ENCODE assay signal across 16 mouse cellular contexts in genomic region chr15:96277061-96277460, GRCm38 (mm10). TPM values are rescaled to one million over a fixed set of nuclear protein-coding genes. Genes with fewer than 3 reads are reported as not detected.
DNase-seq lines count a peak whose midpoint lies in the region; ATAC-seq and TF ChIP-seq lines count a peak whose summit lies in the region.
"Had no signal": no experiment of that assay in that cellular context is flagged by ENCODE, and none has a peak within 500 bp of the region (broad histone marks: within the 10 kb centered on the region; RNA-seq: fewer than 3 reads in every experiment).

No protein-coding gene starts in this region.

- H3K4me2 ChIP-seq in liver, embryonic 13.5 days = no peak overlapping the region
- no peak overlapping the region for H3K4me2 ChIP-seq in liver, embryonic 16.5 days (ENCODE audit: low read depth, low read length)
- H3K4me2 ChIP-seq in stomach, postnatal 0 days (replicated peaks; ENCODE audit: low read depth) = no peak overlapping the region
- H3K4me2 ChIP-seq: forebrain, embryonic 12.5 days; lung, embryonic 14.5 days; neural tube, embryonic 13.5 days had no signal

- peak overlapping the region; percentile 90 for H3K27ac ChIP-seq in liver, embryonic 13.5 days
- 0 out of 2 replicates have a peak overlapping the region, but pooled peaks have one; percentile 42 for H3K27ac ChIP-seq in bone marrow, adult 2 months (ENCODE audit: control insufficient read depth, insufficient read depth, low read depth, low read length, poor library complexity)
- peak overlapping the region; percentile 23 for H3K27ac ChIP-seq in liver, embryonic 16.5 days (ENCODE audit: low read length)
- H3K27ac ChIP-seq in stomach, postnatal 0 days (replicated peaks) = 0 out of 2 replicates have a peak overlapping the region, but pooled peaks have one; percentile 30
- H3K27ac ChIP-seq in midbrain, embryonic 10.5 days (replicated peaks) = no peak overlapping the region
- H3K27ac ChIP-seq: forebrain, embryonic 12.5 days; neural tube, embryonic 13.5 days had no signal

- no peaks in the 10 kb centered on the region for H3K27me3 ChIP-seq in liver, embryonic 13.5 days
- no peaks in the 10 kb centered on the region for H3K27me3 ChIP-seq in liver, embryonic 16.5 days (ENCODE audit: control insufficient read depth, insufficient read depth, low read depth, low read length)
- no peaks in the 10 kb centered on the region for H3K27me3 ChIP-seq in stomach, postnatal 0 days (ENCODE audit: control insufficient read depth, insufficient read depth, low read length)
- H3K27me3 ChIP-seq in midbrain, embryonic 10.5 days (ENCODE audit: low read depth, poor library complexity, severe bottlenecking) = no peaks in the 10 kb centered on the region
- H3K27me3 ChIP-seq: forebrain, embryonic 12.5 days; neural tube, embryonic 13.5 days had no signal

- peaks cover 57% of the 10 kb centered on the region for H3K36me3 ChIP-seq in liver, embryonic 13.5 days
- peaks cover 9% of the 10 kb centered on the region for H3K36me3 ChIP-seq in liver, embryonic 16.5 days (ENCODE audit: control insufficient read depth, insufficient read depth)
- H3K36me3 ChIP-seq in stomach, postnatal 0 days (ENCODE audit: control insufficient read depth, insufficient read depth, low read length) = peaks cover 2% of the 10 kb centered on the region; the same call in 1 of the 2 replicates
- H3K36me3 ChIP-seq in midbrain, embryonic 10.5 days = peaks cover 95% of the 10 kb centered on the region

- no peak for TF ChIP-seq CTCF in bone marrow, adult 2 months (IDR thresholded peaks at IDR 0.05; ENCODE audit: control insufficient read depth, insufficient read depth, low read length)
- no peak for TF ChIP-seq CTCF in stomach, postnatal 0 days (IDR thresholded peaks at IDR 0.05; ENCODE audit: low read depth)

- H3K9me3 ChIP-seq in liver, embryonic 13.5 days (replicated peaks) = no peaks in the 10 kb centered on the region
- no peaks in the 10 kb centered on the region for H3K9me3 ChIP-seq in liver, embryonic 16.5 days (replicated peaks; ENCODE audit: control insufficient read depth, low read length)
- no peaks in the 10 kb centered on the region for H3K9me3 ChIP-seq in stomach, postnatal 0 days (ENCODE audit: control insufficient read depth, low read length)
- H3K9me3 ChIP-seq in midbrain, embryonic 10.5 days (replicated peaks) = no peaks in the 10 kb centered on the region; the same call in 1 of the 2 replicates
- H3K9me3 ChIP-seq: neural tube, embryonic 13.5 days had no signal

- no peak for TF ChIP-seq EP300 in stomach, postnatal 0 days (optimal IDR thresholded peaks at IDR 0.05)

- ATAC-seq in liver, embryonic 13.5 days (ENCODE audit: low read depth) = no peak
- no peak for ATAC-seq in liver, embryonic 16.5 days (ENCODE audit: low read depth)
- no peak for ATAC-seq in stomach, postnatal 0 days (ENCODE audit: low FRiP score, low TSS enrichment)

- TF ChIP-seq POLR2A in bone marrow, adult 2 months (IDR thresholded peaks at IDR 0.05; ENCODE audit: borderline replicate concordance, control insufficient read depth, low read depth, low read length) = no peak

- H3K9ac ChIP-seq in liver, embryonic 13.5 days = peak overlapping the region; percentile 5
- no peak overlapping the region for H3K9ac ChIP-seq in liver, embryonic 16.5 days (ENCODE audit: low read depth, low read length)
- no peak overlapping the region for H3K9ac ChIP-seq in stomach, postnatal 0 days (ENCODE audit: low read length)
- H3K9ac ChIP-seq: forebrain, embryonic 12.5 days; lung, embryonic 14.5 days; neural tube, embryonic 13.5 days had no signal

- 38% methylated on average over 4 of the region's 4 CpGs for WGBS in liver, embryonic 13.5 days (ENCODE audit: insufficient replicate concordance)
- 19% methylated on average over 4 of the region's 4 CpGs for WGBS in bone marrow, adult 2 months
- 32% methylated on average over 4 of the region's 4 CpGs for WGBS in liver, embryonic 16.5 days (ENCODE audit: insufficient replicate concordance)
- WGBS in stomach, postnatal 0 days = 73% methylated on average over 4 of the region's 4 CpGs
- WGBS in midbrain, embryonic 10.5 days = 89% methylated on average over 4 of the region's 4 CpGs

- DNase-seq in liver, embryonic 13.5 days = no peak
- no peak for DNase-seq in liver
- DNase-seq in stomach, postnatal 0 days (ENCODE audit: low spot score) = no peak
- no peak for DNase-seq in midbrain, embryonic 10.5 days (ENCODE audit: low spot score)
- no peak for DNase-seq in layer of hippocampus, postnatal 10 days (ENCODE audit: low spot score in 2 of 2)
- DNase-seq in layer of hippocampus, adult 8-10 months (ENCODE audit: low spot score in 2 of 2) = no peak
- DNase-seq: B cell, adult 2 months; cerebellum, postnatal 10 days; heart, postnatal 4 days; lung, embryonic 14.5 days; right cerebral cortex, postnatal 4 days; thymus, postnatal 4 days had no signal

- peaks cover 70% of the 10 kb centered on the region for H3K4me1 ChIP-seq in liver, embryonic 13.5 days (replicated peaks)
- peaks cover 7% of the 10 kb centered on the region; the same call in 1 of the 2 replicates for H3K4me1 ChIP-seq in bone marrow, adult 2 months (ENCODE audit: control insufficient read depth, insufficient read depth, low read length)
- H3K4me1 ChIP-seq in liver, embryonic 16.5 days (ENCODE audit: control insufficient read depth, low read depth, low read length) = peaks cover 46% of the 10 kb centered on the region
- peaks cover 3% of the 10 kb centered on the region; the same call in 1 of the 2 replicates for H3K4me1 ChIP-seq in stomach, postnatal 0 days (replicated peaks; ENCODE audit: control insufficient read depth, insufficient read depth)
- H3K4me1 ChIP-seq in midbrain, embryonic 10.5 days = peaks cover 17% of the 10 kb centered on the region

- H3K4me3 ChIP-seq in liver, embryonic 13.5 days (replicated peaks) = no peak overlapping the region
- no peak overlapping the region for H3K4me3 ChIP-seq in bone marrow, adult 2 months (replicated peaks; ENCODE audit: control insufficient read depth, low read depth, low read length)
- no peak overlapping the region for H3K4me3 ChIP-seq in liver, embryonic 16.5 days (ENCODE audit: low read depth, low read length)
- no peak overlapping the region for H3K4me3 ChIP-seq in stomach, postnatal 0 days (ENCODE audit: low read depth, low read length)
- no peak overlapping the region for H3K4me3 ChIP-seq in midbrain, embryonic 10.5 days
- H3K4me3 ChIP-seq: forebrain, embryonic 12.5 days; neural tube, embryonic 13.5 days had no signal

RNA-seq across cellular contexts. Expression of gene Arid2, which starts 10.3 kb away (rescaled TPM):
- polyA plus RNA-seq in liver, embryonic 13.5 days (2015; fragmentation: Nextera tagmentation; extraction: Ambion mirVana) = 7.9 and 9.6 TPM in 2 replicates
- polyA plus RNA-seq in bone marrow, adult 2 months (2011; ENCODE audit: insufficient read depth, insufficient read length, low replicate concordance, missing spikeins) = 22.8 and 27.4 TPM in 2 replicates
- 7.4 and 7.9 TPM in 2 replicates for polyA plus RNA-seq in liver, embryonic 16.5 days (2015; fragmentation: Nextera tagmentation; extraction: Ambion mirVana)
- polyA plus RNA-seq in stomach, postnatal 0 days (2015; fragmentation: Nextera tagmentation; extraction: Ambion mirVana) = 7.3 and 8.3 TPM in 2 replicates
- polyA plus RNA-seq in midbrain, embryonic 10.5 days (2016; fragmentation: Nextera tagmentation; extraction: Ambion mirVana) = 26.2 and 27.6 TPM in 2 replicates
- 10 to 100 TPM; 43.7 to 46.0 TPM for total RNA-seq in layer of hippocampus, postnatal 10 days (2021)
- total RNA-seq in layer of hippocampus, adult 8-10 months (2022) = 10 to 100 TPM; 28.6 to 39.8 (median 35.4) TPM
